Mouse (Mus musculus) myocyte (in vitro differentiated cells): ENCODE measurements around the gene Slc31a1. TPM values are rescaled to one million over a fixed set of nuclear protein-coding genes. Genes with fewer than 3 reads are reported as not detected.
A peak's percentile ranks its signal among the peaks of the same experiment; 100 is the strongest.

Source experiments
- H3K27me3 ChIP-seq: one replicate; pipeline ENCODE4 v1.6.1; 2011; ENCODE audit not compliant: control insufficient read depth, insufficient read depth, insufficient read length
- H3K36me3 ChIP-seq: one replicate; pipeline ENCODE4 v1.6.1; 2011; ENCODE audit not compliant: control insufficient read depth, insufficient read depth
- H3K4me2 ChIP-seq: one replicate; pipeline ENCODE4 v1.6.1; 2011; ENCODE audit warnings: low read depth, control low read depth
- H3K4me3 ChIP-seq: one replicate; pipeline ENCODE4 v1.5.1; 2011; ENCODE audit warnings: mild to moderate bottlenecking, control low read depth, moderate library complexity
- H3K79me2 ChIP-seq: one replicate; pipeline ENCODE4 v1.6.1; 2011; ENCODE audit not compliant: control insufficient read depth, insufficient read depth
- H3ac ChIP-seq: one replicate; pipeline ENCODE4 v1.6.1; 2011; ENCODE audit not compliant: control insufficient read depth, insufficient read length
- CEBPB ChIP-seq: IDR thresholded peaks from 2 replicates; pipeline ENCODE4 v1.6.1; 2011; ENCODE audit warnings: mild to moderate bottlenecking, moderate library complexity; ENCODE audit not compliant: poor library complexity, insufficient read depth, severe bottlenecking
- E2F4 ChIP-seq: IDR thresholded peaks from one replicate; pipeline ENCODE4 v1.6.1; 2011; ENCODE audit warnings: mild to moderate bottlenecking, control low read depth, moderate library complexity; ENCODE audit not compliant: insufficient read depth
- MAX ChIP-seq: IDR thresholded peaks from one replicate; pipeline ENCODE4 v1.6.1; 2011; ENCODE audit warnings: low read depth, mild to moderate bottlenecking, control low read depth
- MYOD1 ChIP-seq, 3 experiments: IDR thresholded peaks; one replicate each; pipeline ENCODE4 v1.6.1; 2011; ENCODE audit warnings: control low read depth in 2 of 3, low read depth in 2 of 3, mild to moderate bottlenecking in 2 of 3, moderate library complexity in 1 of 3; ENCODE audit not compliant: insufficient read length in 2 of 3, control insufficient read depth in 1 of 3
- MYOG ChIP-seq, 3 experiments: IDR thresholded peaks; one replicate each; pipeline ENCODE4 v1.6.1; 2011; ENCODE audit warnings: control low read depth in 2 of 3, low read depth in 2 of 3, mild to moderate bottlenecking in 2 of 3; ENCODE audit not compliant: insufficient read length in 2 of 3, control insufficient read depth in 1 of 3, insufficient read depth in 1 of 3
- POLR2A ChIP-seq: IDR thresholded peaks from one replicate; pipeline ENCODE4 v1.6.1; 2011; ENCODE audit warnings: low read depth, mild to moderate bottlenecking, control low read depth, moderate library complexity; ENCODE audit not compliant: insufficient read length
- POLR2AphosphoS2 ChIP-seq: IDR thresholded peaks from one replicate; pipeline ENCODE4 v1.6.1; 2011; ENCODE audit warnings: low read depth, control low read depth; ENCODE audit not compliant: insufficient read length
- REST ChIP-seq: IDR thresholded peaks from one replicate; pipeline ENCODE4 v1.6.1; 2011; ENCODE audit warnings: mild to moderate bottlenecking, control low read depth, moderate library complexity; ENCODE audit not compliant: insufficient read depth, insufficient read length
- SRF ChIP-seq: IDR thresholded peaks from one replicate; pipeline ENCODE4 v1.6.1; 2011; ENCODE audit warnings: low read depth; ENCODE audit not compliant: control insufficient read depth, insufficient read length
- TCF12 ChIP-seq: IDR thresholded peaks from one replicate; pipeline ENCODE4 v1.6.1; 2011; ENCODE audit warnings: mild to moderate bottlenecking, control low read depth; ENCODE audit not compliant: poor library complexity, insufficient read depth, severe bottlenecking
- TCF3 ChIP-seq: IDR thresholded peaks from one replicate; pipeline ENCODE4 v1.6.1; 2011; ENCODE audit warnings: low read depth, control low read depth; ENCODE audit not compliant: insufficient read length
- USF1 ChIP-seq: IDR thresholded peaks from one replicate; pipeline ENCODE4 v1.6.1; 2011; ENCODE audit warnings: low read depth, mild to moderate bottlenecking, control low read depth, moderate library complexity
- polyA plus RNA-seq: library from polyadenylated mRNA; unstranded; fragments of >200 nt; fragmentation: generic; extraction: Trizol; gene quantifications from one replicate; pipeline ENCODE4 v1.2.1, GENCODE M21; 2012; ENCODE audit warnings: missing spikeins

The Slc31a1 gene
- polyA plus RNA-seq, 1 experiment = 22.5 TPM

DNA sequence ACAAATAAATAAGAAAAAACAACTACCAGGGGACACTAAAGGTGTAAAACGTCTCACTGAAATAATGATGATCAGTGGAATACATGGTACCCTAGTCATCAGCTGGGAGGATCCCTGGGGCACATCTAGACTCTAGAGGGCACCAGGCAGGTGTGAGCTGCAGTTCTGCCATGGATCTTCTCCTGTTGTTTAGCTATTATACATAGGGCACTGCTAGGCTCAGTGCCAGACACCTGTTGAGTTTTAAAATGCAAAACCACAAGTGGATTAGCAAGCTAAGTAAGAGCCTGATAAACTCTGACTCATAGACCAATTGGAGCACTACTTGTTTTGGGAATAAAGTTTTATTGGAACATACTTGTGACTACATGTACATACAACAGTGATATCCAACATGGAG is 42.2 kb upstream of the Slc31a1 start:
- Histone ChIP-seq H3K4me2 (no peak overlapping the region), H3K27me3 (no peaks in the 10 kb centered on the region), H3ac (no peak overlapping the region), H3K4me3 (no peak overlapping the region), H3K36me3 (peaks cover 40% of the 10 kb centered on the region), H3K79me2 (no peaks in the 10 kb centered on the region)
- TF ChIP-seq REST (no peak), TCF12 (peak; percentile 44), MYOG (IDR thresholded peaks at IDR 0.05; ENCODE audit: control insufficient read depth in 1 of 3, insufficient read depth in 1 of 3, insufficient read length in 2 of 3, low read depth in 2 of 3) (peak in 2 of 3 experiments; percentile 56 to 58), MYOD1 (IDR thresholded peaks at IDR 0.05; ENCODE audit: control insufficient read depth in 1 of 3, insufficient read length in 2 of 3, low read depth in 2 of 3) (peak; percentile 9 to 71 (median 64))

DNA sequence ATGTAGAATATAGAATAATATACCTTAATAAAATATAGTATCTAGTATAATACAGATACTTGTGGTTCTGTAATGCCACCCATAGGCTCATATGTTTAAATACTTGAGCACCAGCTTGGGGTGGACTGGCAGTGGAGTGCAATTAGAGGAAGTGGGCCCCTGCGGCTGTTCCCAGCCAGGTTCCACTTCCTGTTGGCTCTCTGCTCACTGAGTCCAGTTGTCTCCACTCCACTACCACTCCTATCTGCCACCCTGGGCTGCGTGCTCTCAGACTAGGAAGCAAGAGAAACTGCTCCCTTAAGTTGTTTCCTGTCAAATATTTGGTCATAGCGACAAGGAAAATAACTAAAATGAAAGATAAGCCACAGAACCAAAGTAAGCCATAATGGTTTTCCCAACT is 37.8 kb upstream of the Slc31a1 start:
- Histone ChIP-seq H3K36me3 (peaks cover 53% of the 10 kb centered on the region), H3K4me3 (no peak overlapping the region), H3K79me2 (no peaks in the 10 kb centered on the region), H3K4me2 (no peak overlapping the region), H3ac (no peak overlapping the region), H3K27me3 (no peaks in the 10 kb centered on the region)
- no peak for TF ChIP-seq CEBPB
- no peak for TF ChIP-seq POLR2A
- no peak for TF ChIP-seq TCF12
- TF ChIP-seq MYOD1 (IDR thresholded peaks at IDR 0.05; ENCODE audit: control insufficient read depth in 1 of 3, insufficient read length in 2 of 3, low read depth in 2 of 3) = no peak
- no peak for TF ChIP-seq E2F4
- TF ChIP-seq SRF = no peak
- no peak for TF ChIP-seq REST
- TF ChIP-seq MAX = no peak
- TF ChIP-seq USF1 = no peak
- no peak for TF ChIP-seq TCF3
- TF ChIP-seq POLR2AphosphoS2 = no peak
- no peak for TF ChIP-seq MYOG (IDR thresholded peaks at IDR 0.05; ENCODE audit: control insufficient read depth in 1 of 3, insufficient read depth in 1 of 3, insufficient read length in 2 of 3, low read depth in 2 of 3)

DNA sequence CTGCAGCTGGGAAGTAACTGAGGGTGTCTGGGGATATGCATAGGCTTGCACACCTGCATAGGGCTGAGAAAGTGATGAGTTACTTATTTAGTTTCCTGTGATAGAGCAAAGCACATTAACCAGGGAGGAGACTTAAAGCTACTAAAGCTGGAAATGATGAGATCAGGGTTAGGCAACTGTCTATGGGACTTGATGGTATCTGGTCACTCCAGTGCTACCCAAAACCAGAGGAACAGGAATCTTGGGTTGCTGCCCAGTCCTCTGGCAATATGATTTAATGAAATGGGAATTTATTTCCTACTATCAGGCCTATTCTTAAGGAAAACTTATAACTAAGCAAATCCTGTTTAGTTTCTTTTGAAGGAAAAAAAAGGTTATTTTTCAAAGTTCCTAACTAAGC is 34.4 kb upstream of the Slc31a1 start:
- Histone ChIP-seq H3K79me2 (no peaks in the 10 kb centered on the region), H3K4me2 (no peak overlapping the region), H3K4me3 (no peak overlapping the region), H3ac (no peak overlapping the region), H3K36me3 (peaks cover 49% of the 10 kb centered on the region), H3K27me3 (no peaks in the 10 kb centered on the region)
- TF ChIP-seq REST = no peak
- no peak for TF ChIP-seq TCF12
- TF ChIP-seq TCF3 = no peak

DNA sequence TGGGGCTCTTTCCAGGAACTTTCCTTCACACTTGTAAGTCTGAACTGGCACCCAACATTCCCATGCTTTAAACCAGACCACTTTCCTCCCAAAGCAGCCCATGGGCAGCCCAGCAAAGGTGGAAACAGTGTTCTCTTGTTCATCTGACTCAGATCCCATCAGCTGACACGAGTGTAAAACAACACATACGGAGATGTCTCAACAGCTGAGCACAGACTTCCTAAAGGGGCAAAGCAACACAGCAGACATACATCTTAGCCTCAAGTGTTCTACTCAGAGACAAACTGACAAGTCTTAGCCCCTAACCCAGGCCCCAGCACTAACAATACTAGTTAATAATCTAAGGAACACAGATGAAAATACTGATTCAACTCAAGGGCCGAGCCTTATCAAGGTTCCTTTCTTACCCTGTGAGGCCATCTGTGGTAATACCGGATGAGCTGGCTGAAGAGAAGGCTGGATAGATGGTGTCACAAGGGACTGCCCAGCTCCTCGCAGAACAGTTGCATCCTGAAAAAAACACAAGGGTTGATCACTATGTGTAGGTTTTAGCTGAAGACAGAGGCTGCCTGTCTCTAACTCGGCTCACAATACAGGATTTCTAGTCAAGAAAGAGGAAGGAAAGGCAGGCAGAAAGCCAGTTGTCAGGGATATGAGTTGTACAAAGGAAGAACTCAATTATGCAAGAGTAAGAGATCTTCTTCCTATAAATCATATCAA is 31.4 kb upstream of the Slc31a1 start:
- Histone ChIP-seq H3K27me3 (no peaks in the 10 kb centered on the region), H3K79me2 (no peaks in the 10 kb centered on the region), H3K4me3 (no peak overlapping the region), H3ac (no peak overlapping the region), H3K36me3 (peaks cover 38% of the 10 kb centered on the region), H3K4me2 (no peak overlapping the region)
- TF ChIP-seq TCF3 = no peak
- TF ChIP-seq MYOD1 (IDR thresholded peaks at IDR 0.05; ENCODE audit: control insufficient read depth in 1 of 3, insufficient read length in 2 of 3, low read depth in 2 of 3) = no peak
- TF ChIP-seq POLR2A = no peak
- no peak for TF ChIP-seq POLR2AphosphoS2
- TF ChIP-seq CEBPB = no peak
- no peak for TF ChIP-seq E2F4
- TF ChIP-seq SRF = no peak
- TF ChIP-seq REST = no peak
- no peak for TF ChIP-seq MAX
- TF ChIP-seq USF1 = no peak
- TF ChIP-seq TCF12 = no peak
- TF ChIP-seq MYOG (IDR thresholded peaks at IDR 0.05; ENCODE audit: control insufficient read depth in 1 of 3, insufficient read depth in 1 of 3, insufficient read length in 2 of 3, low read depth in 2 of 3) = no peak

DNA sequence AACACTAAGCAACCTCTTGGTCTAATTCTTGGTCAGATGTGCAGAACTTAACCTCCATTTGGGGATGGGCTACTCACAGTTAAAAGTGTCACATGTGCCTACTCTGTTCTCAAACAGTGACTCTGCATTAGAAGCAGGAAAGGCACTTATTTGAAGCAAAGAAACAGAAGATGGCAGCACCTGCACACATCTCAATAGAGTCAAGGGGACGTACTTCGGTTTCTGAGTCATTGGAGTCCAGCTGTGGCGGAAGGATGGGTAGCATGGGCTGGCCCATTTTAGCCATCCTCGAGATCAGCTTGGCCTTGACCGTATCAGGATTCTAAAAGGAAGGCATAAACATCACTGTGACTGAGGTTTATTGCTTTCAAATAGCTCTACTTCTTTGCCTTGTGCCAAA is 28.6 kb upstream of the Slc31a1 start:
- peaks cover 32% of the 10 kb centered on the region for H3K36me3 ChIP-seq
- H3K4me2 ChIP-seq = no peak overlapping the region
- no peaks in the 10 kb centered on the region for H3K79me2 ChIP-seq
- TF ChIP-seq TCF3 (no peak), POLR2A (no peak), USF1 (no peak), MYOD1 (IDR thresholded peaks at IDR 0.05; ENCODE audit: control insufficient read depth in 1 of 3, insufficient read length in 2 of 3, low read depth in 2 of 3) (no peak), REST (no peak), POLR2AphosphoS2 (no peak), MAX (no peak)
- H3ac ChIP-seq = no peak overlapping the region
- H3K4me3 ChIP-seq = no peak overlapping the region
- H3K27me3 ChIP-seq = no peaks in the 10 kb centered on the region
